Mouse (Mus musculus) right cerebral cortex, postnatal 4 days (tissue): ENCODE measurements around the gene Mecr.
A peak's percentile ranks its signal among the peaks of the same experiment; 100 is the strongest.

Experiments
- DNase-seq: peaks from one replicate; pipeline ENCODE4 v3.0.0-alpha.2; 2022

The Mecr gene

GRCm38 (mm10) chr4:131897787-131898186 is 54.5 kb downstream of the Mecr start:
- DNase-seq = no peak

GRCm38 (mm10) chr4:131898503-131899179 is 55.4 kb downstream of the Mecr start:
- no peak for DNase-seq

- DNase-seq = no peak
These were observed 55.9 kb downstream of the Mecr start for GRCm38 (mm10) chr4:131899180-131899554.

- DNase-seq = no peak
These were observed 57.8 kb downstream of the Mecr start for GRCm38 (mm10) chr4:131901090-131901489.

- DNase-seq = peak; percentile 62
These were observed 61.2 kb downstream of the Mecr start for GRCm38 (mm10) chr4:131904478-131904877.

- no peak for DNase-seq
These were observed 63.2 kb downstream of the Mecr start for GRCm38 (mm10) chr4:131906423-131906822.

GRCm38 (mm10) chr4:131907912-131908311 is 64.6 kb downstream of the Mecr start:
- DNase-seq = no peak

- DNase-seq = no peak
These were observed 67.1 kb downstream of the Mecr start for GRCm38 (mm10) chr4:131910237-131910994.

- DNase-seq = no peak
These were observed 68.3 kb downstream of the Mecr start for GRCm38 (mm10) chr4:131911521-131911920.

- DNase-seq = no peak
These were observed 70.3 kb downstream of the Mecr start for GRCm38 (mm10) chr4:131913526-131913925.

- DNase-seq = no peak
These were observed 70.9 kb downstream of the Mecr start for GRCm38 (mm10) chr4:131914046-131914643.

- DNase-seq = no peak
These were observed 71.7 kb downstream of the Mecr start for GRCm38 (mm10) chr4:131914891-131915469.

- DNase-seq = no peak
These were observed 72.6 kb downstream of the Mecr start for GRCm38 (mm10) chr4:131915821-131916328.

GRCm38 (mm10) chr4:131916425-131916824 is 73.2 kb downstream of the Mecr start:
- DNase-seq = peak; percentile 72

GRCm38 (mm10) chr4:131917010-131917555 is 73.8 kb downstream of the Mecr start:
- DNase-seq = no peak
